In the genomic region with DNA sequence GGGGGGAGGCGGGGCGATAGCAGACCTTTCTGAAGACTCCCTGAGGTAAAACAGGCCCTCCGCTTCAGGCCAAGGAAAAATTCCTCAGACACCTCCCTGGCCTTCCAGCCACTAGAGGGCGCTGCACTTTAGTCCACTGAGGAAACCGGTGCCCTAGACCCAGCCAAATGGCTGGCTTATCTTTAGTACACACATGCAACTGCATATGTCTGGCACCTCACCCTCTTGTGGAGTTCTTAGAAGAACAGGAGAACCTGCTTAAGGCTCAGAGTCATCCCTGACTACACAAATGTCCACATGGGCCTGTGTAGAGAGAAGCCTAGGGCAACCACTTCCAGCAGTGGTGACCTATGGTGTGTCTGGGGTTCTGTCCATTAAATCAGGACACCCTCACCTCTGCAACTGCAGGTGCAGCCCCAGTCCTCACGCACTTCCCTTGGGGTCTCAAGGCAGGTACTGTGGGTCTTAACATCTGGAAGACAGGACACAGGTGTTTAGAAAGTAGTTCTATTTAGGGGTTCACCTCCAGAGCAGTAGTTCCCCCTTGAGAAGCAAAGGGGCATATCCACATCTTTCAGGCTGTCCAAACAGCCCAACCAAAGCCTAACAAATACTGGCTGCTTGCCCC, we compare ENCODE assay signal across 8 mouse cellular contexts. TPM values are rescaled to one million over a fixed set of nuclear protein-coding genes. Genes with fewer than 3 reads are reported as not detected.
A peak's percentile ranks its signal among the peaks of the same experiment; 100 is the strongest.
DNase-seq lines count a peak whose midpoint lies in the region; ATAC-seq and TF ChIP-seq lines count a peak whose summit lies in the region.

No protein-coding gene starts in this region.

- DNase-seq in 416B (ENCODE audit: low read depth) (peak; percentile 83), MN1 (ENCODE audit: low spot score) (peak; percentile 93)
- peak; percentile 86 for DNase-seq in cerebellum, postnatal 36 days
- peak; percentile 68 to 79 for DNase-seq in gastrocnemius, postnatal 4 days (ENCODE audit: low spot score in 2 of 2)
- peak; percentile 83 for DNase-seq in liver, embryonic 11.5 days (ENCODE audit: low spot score)
- DNase-seq in testis, postnatal 14 days (ENCODE audit: low spot score) = peak; percentile 59

- peaks cover 44% of the 10 kb centered on the region for H3K36me3 ChIP-seq in kidney, embryonic 14.5 days (ENCODE audit: control insufficient read depth, insufficient read depth, low read length)
- peaks cover 35% of the 10 kb centered on the region for H3K36me3 ChIP-seq in liver, embryonic 11.5 days (ENCODE audit: control insufficient read depth, insufficient read depth, low read length)

- H3K27me3 ChIP-seq in kidney, embryonic 14.5 days (ENCODE audit: control insufficient read depth, insufficient read depth, low read length) = peaks cover 28% of the 10 kb centered on the region
- peaks cover 32% of the 10 kb centered on the region for H3K27me3 ChIP-seq in liver, embryonic 11.5 days (replicated peaks; ENCODE audit: control insufficient read depth, insufficient read depth, low read length)

- H3K9ac ChIP-seq in kidney, embryonic 14.5 days (ENCODE audit: low read depth, low read length) = no peak overlapping the region
- H3K9ac ChIP-seq in liver, embryonic 11.5 days (ENCODE audit: low read depth, low read length) = peak overlapping the region; percentile 11; the same call in 1 of the 2 replicates

- H3K4me3 ChIP-seq in kidney, embryonic 14.5 days (ENCODE audit: low read length) = no peak overlapping the region
- H3K4me3 ChIP-seq in liver, embryonic 11.5 days (ENCODE audit: low read depth, low read length) = no peak overlapping the region
- H3K4me3 ChIP-seq in olfactory bulb, adult 2 months (ENCODE audit: insufficient read depth, low read depth, low read length) = no peak overlapping the region

- ATAC-seq in kidney, embryonic 14.5 days (ENCODE audit: low FRiP score, low TSS enrichment) = peak; percentile 36; the same call in 1 of the 2 replicates
- peak; percentile 90 for ATAC-seq in liver, embryonic 11.5 days (replicated peaks; ENCODE audit: low FRiP score)

- H3K4me2 ChIP-seq in kidney, embryonic 14.5 days (replicated peaks; ENCODE audit: low read depth, low read length) = no peak overlapping the region
- peak overlapping the region; percentile 32 for H3K4me2 ChIP-seq in liver, embryonic 11.5 days

- no peaks in the 10 kb centered on the region for H3K9me3 ChIP-seq in kidney, embryonic 14.5 days (ENCODE audit: control insufficient read depth, low read length)
- no peaks in the 10 kb centered on the region for H3K9me3 ChIP-seq in liver, embryonic 11.5 days (ENCODE audit: control insufficient read depth, low read length)

- no peak for TF ChIP-seq POLR2A in olfactory bulb, adult 2 months (IDR thresholded peaks at IDR 0.05; ENCODE audit: insufficient read depth, low read depth, low read length)

- peaks cover 14% of the 10 kb centered on the region; the same call in 1 of the 2 replicates for H3K4me1 ChIP-seq in kidney, embryonic 14.5 days (ENCODE audit: control insufficient read depth, insufficient read depth, low read length)
- H3K4me1 ChIP-seq in liver, embryonic 11.5 days (replicated peaks; ENCODE audit: control insufficient read depth, insufficient read depth, low read length) = peaks cover 30% of the 10 kb centered on the region
- peaks cover 25% of the 10 kb centered on the region for H3K4me1 ChIP-seq in olfactory bulb, adult 2 months (ENCODE audit: control insufficient read depth, insufficient read depth, low read length)

- WGBS in kidney, embryonic 14.5 days = 12% methylated on average over 6 of the region's 6 CpGs
- 21% methylated on average over 4 of the region's 6 CpGs for WGBS in liver, embryonic 11.5 days
- 11% methylated on average over 4 of the region's 6 CpGs for WGBS in olfactory bulb, adult 2 months

- no peak overlapping the region for H3K27ac ChIP-seq in kidney, embryonic 14.5 days (ENCODE audit: low read depth, low read length)
- peak overlapping the region; percentile 60 for H3K27ac ChIP-seq in liver, embryonic 11.5 days (ENCODE audit: low read depth, low read length)
- no peak overlapping the region for H3K27ac ChIP-seq in olfactory bulb, adult 2 months (ENCODE audit: insufficient read depth, low read depth, low read length)

- peak; percentile 39; the same call in 1 of the 2 replicates for TF ChIP-seq CTCF in olfactory bulb, adult 2 months (IDR thresholded peaks at IDR 0.05; ENCODE audit: insufficient read depth, low read depth, low read length)

RNA-seq across cellular contexts. Expression of a gene that starts 3.8 kb away (rescaled TPM):
- total RNA-seq in gastrocnemius, postnatal 4 days (2021) = under 1 TPM; 0.96 TPM
- 0.11 and 0.14 TPM in 2 replicates for polyA plus RNA-seq in kidney, embryonic 14.5 days (2014; fragmentation: Nextera tagmentation; extraction: Ambion mirVana)
- not detected in 2 replicates for polyA plus RNA-seq in liver, embryonic 11.5 days (2014; fragmentation: Nextera tagmentation; extraction: Ambion mirVana)
- not detected in 2 replicates for polyA plus RNA-seq in olfactory bulb, adult 2 months (2012; ENCODE audit: insufficient read depth, insufficient read length, low replicate concordance, missing spikeins)

RNA-seq across cellular contexts. Expression of a gene that starts 8.3 kb away (rescaled TPM):
- 100 to 1,000 TPM; 390 to 392 TPM for total RNA-seq in gastrocnemius, postnatal 4 days (2021)
- 847 and 943 TPM in 2 replicates for polyA plus RNA-seq in kidney, embryonic 14.5 days (2014; fragmentation: Nextera tagmentation; extraction: Ambion mirVana)
- polyA plus RNA-seq in liver, embryonic 11.5 days (2014; fragmentation: Nextera tagmentation; extraction: Ambion mirVana) = 992 and 1,001 TPM in 2 replicates
- not detected in 2 replicates for polyA plus RNA-seq in olfactory bulb, adult 2 months (2012; ENCODE audit: insufficient read depth, insufficient read length, low replicate concordance, missing spikeins)

RNA-seq across cellular contexts. Expression of a gene that starts 23.8 kb away (rescaled TPM):
- 1 to 10 TPM; 2.5 to 3.8 TPM for total RNA-seq in gastrocnemius, postnatal 4 days (2021)
- polyA plus RNA-seq in kidney, embryonic 14.5 days (2014; fragmentation: Nextera tagmentation; extraction: Ambion mirVana) = 0.54 and 0.61 TPM in 2 replicates
- polyA plus RNA-seq in liver, embryonic 11.5 days (2014; fragmentation: Nextera tagmentation; extraction: Ambion mirVana) = 0.16 and 0.45 TPM in 2 replicates
- polyA plus RNA-seq in olfactory bulb, adult 2 months (2012; ENCODE audit: insufficient read depth, insufficient read length, low replicate concordance, missing spikeins) = not detected in 2 replicates

RNA-seq across cellular contexts. Expression of a gene that starts 30.6 kb away (rescaled TPM):
- 100 to 1,000 TPM; 307 to 315 TPM for total RNA-seq in gastrocnemius, postnatal 4 days (2021)
- polyA plus RNA-seq in kidney, embryonic 14.5 days (2014; fragmentation: Nextera tagmentation; extraction: Ambion mirVana) = 105 and 108 TPM in 2 replicates
- polyA plus RNA-seq in liver, embryonic 11.5 days (2014; fragmentation: Nextera tagmentation; extraction: Ambion mirVana) = 213 and 236 TPM in 2 replicates
- polyA plus RNA-seq in olfactory bulb, adult 2 months (2012; ENCODE audit: insufficient read depth, insufficient read length, low replicate concordance, missing spikeins) = not detected in 2 replicates

RNA-seq across cellular contexts. Expression of a gene that starts 33.8 kb away (rescaled TPM):
- total RNA-seq in gastrocnemius, postnatal 4 days (2021) = 10 to 100 TPM; 25.5 to 27.8 TPM
- polyA plus RNA-seq in kidney, embryonic 14.5 days (2014; fragmentation: Nextera tagmentation; extraction: Ambion mirVana) = 33.2 and 38.9 TPM in 2 replicates
- 36.5 and 41.5 TPM in 2 replicates for polyA plus RNA-seq in liver, embryonic 11.5 days (2014; fragmentation: Nextera tagmentation; extraction: Ambion mirVana)
- polyA plus RNA-seq in olfactory bulb, adult 2 months (2012; ENCODE audit: insufficient read depth, insufficient read length, low replicate concordance, missing spikeins) = not detected in 2 replicates

Comparison
In these comparisons a context has a peak if more than half of its experiments do, and no peak if none do; other contexts are left out.
1. RNA of a gene that starts 3.8 kb away (polyA plus RNA-seq): not detected in olfactory bulb, adult 2 months; 0.11 to 0.14 TPM in kidney, embryonic 14.5 days and not detected in liver, embryonic 11.5 days; every median in the first group is over 10 times any median in the second.
2. Peak in every context shown above with its lines, with median percentiles within 50 percentile points of each other: DNase-seq.